Mouse (Mus musculus): ENCODE results near the gene Rgl1.

- TF ChIP-seq EP300 (IDR thresholded peaks at IDR 0.05; ENCODE audit: insufficient read depth, low read depth, low read length) (no peak), CTCF (IDR thresholded peaks at IDR 0.05; ENCODE audit: low read depth, low read length) (no peak)
These were observed 158.4 kb downstream of the Rgl1 start for GRCm38 (mm10) chr1:152607765-152608164.
